Mouse (Mus musculus): ENCODE measurements around the gene Mfsd4b1.

Gene Mfsd4b1

DNA sequence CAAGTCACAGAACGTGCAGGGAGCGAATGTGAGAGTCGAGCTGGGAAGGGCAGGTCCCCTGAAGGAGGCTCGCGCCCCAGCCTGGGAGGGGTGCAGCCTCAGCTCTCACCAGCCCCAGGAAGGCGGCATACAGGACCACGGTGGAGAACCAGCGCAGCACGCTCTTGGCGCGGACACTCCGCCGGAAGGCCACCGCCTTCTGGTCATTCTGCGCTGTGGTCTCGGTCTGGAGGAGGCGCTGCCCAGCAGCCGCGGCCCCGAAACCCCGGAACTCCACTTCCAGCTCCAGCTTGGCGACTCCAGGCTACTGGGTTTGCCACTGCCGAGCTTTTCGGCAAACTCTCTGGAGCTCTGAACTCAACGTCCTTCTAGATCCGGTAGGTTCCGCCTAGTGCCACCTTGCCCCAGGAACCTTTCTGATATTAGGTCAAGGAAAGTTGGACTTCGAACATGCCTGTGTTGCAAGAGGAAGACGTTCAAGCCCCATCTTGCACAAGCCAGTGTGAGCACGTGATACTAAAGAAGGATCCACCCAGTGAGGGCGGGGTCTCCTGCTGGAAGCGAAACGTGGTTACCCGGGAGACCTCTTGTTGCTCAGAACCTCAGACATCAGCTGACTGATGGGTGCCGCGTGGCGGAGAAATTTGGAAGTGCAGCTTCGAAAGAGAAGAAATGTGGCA, 65.2 kb downstream of the Mfsd4b1 start, which contains the start of gene Mfsd4b3:
TSS of gene Mfsd4b3 (minus strand) at position 393 of the 680 bp plus-strand sequence.
- DNase-seq (ENCODE audit: low spot score in 2 of 2), result peak; percentile 70 to 82

GRCm38 (mm10) chr10:39958266-39958665, 66.8 kb downstream of the Mfsd4b1 start:
- no peak for DNase-seq (ENCODE audit: low spot score in 2 of 2)

DNA sequence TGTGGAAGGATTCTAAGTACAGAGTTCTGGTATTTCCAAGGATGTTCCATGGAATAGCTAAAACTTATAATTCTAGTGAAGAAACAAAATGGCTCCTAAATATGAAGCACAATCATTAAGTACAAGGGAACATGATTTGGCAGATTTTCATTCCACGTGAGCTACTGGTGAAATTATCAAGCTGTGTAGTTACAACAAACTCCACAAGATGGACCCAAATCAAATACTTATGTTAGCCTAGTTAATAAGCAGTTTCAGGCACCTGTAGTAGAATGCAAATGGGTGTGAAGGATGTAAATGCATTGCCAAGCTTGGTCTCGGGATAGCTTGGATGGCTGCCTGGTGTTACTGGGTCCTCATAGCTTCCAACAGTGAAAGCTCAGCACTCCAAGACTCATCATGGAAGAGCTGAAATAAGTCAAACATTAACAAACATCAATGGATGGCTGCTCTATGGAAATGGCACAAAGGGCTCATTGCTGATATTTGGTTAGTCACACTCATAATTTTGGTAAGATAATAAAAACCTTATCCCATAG, 68.7 kb downstream of the Mfsd4b1 start:
- no peak for DNase-seq (ENCODE audit: low spot score in 2 of 2)

DNA sequence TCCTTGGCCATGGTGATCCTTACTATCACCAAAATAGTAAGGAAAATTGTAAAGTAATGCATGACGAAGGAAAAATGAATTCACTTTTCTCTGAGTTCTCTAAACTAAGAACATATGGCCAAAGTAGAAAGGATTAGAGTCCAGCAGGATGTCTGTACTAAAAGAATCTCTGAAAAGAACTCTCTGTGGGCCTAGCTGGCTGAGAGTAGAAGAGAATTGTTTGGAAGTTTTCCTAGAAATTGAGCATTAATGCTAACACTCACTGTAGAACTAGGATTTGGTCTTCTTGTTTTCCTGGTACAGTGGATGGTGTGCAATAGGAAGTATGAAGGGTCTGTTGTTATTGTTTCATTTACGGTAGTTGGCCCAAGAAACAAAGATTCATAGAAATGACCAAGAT, 69.9 kb downstream of the Mfsd4b1 start:
- no peak for DNase-seq (ENCODE audit: low spot score in 2 of 2)

All from spleen, postnatal 14 days (tissue).